Mouse (Mus musculus): Measurements from ENCODE around the gene Rptor. TPM values are rescaled to one million over a fixed set of nuclear protein-coding genes. Genes with fewer than 3 reads are reported as not detected.

Rptor gene
- polyA plus RNA-seq, 1 experiment from 2014 or later: 9.1 TPM

Other genes starting within 250 kb of the Rptor start
- gene Sgsh, start 247.4 kb upstream of the Rptor start, polyA plus RNA-seq (2015; fragmentation: Nextera tagmentation; extraction: Ambion mirVana): 8.3 and 8.7 TPM in 2 replicates
- gene Slc26a11, start 247.3 kb upstream of the Rptor start, polyA plus RNA-seq (2015; fragmentation: Nextera tagmentation; extraction: Ambion mirVana): 11.3 and 12.5 TPM in 2 replicates
- 5.5 and 5.6 TPM in 2 replicates for gene Rnf213, start 209.8 kb upstream of the Rptor start, polyA plus RNA-seq (2015; fragmentation: Nextera tagmentation; extraction: Ambion mirVana)
- gene Endov, start 111.6 kb upstream of the Rptor start, polyA plus RNA-seq (2015; fragmentation: Nextera tagmentation; extraction: Ambion mirVana): 18.0 and 18.8 TPM in 2 replicates
- gene Nptx1, start 55.2 kb upstream of the Rptor start, polyA plus RNA-seq (2015; fragmentation: Nextera tagmentation; extraction: Ambion mirVana): 0.54 and 0.86 TPM in 2 replicates